Mouse (Mus musculus) adrenal gland, adult 8-10 months (tissue): Measurements from ENCODE around the gene Fbxw21. TPM values are rescaled to one million over a fixed set of nuclear protein-coding genes. Genes with fewer than 3 reads are reported as not detected.
A peak's percentile ranks its signal among the peaks of the same experiment; 100 is the strongest.

Experiments used
- DNase-seq: peaks from one replicate; pipeline ENCODE4 v3.0.0; 2022
- total RNA-seq, 4 experiments: library from RNA; stranded (reverse); gene quantifications; 2 replicates each; pipeline ENCODE4 v1.2.4; 2022

The Fbxw21 gene
- total RNA-seq, 4 experiments from 2014 or later: not detected

DNA sequence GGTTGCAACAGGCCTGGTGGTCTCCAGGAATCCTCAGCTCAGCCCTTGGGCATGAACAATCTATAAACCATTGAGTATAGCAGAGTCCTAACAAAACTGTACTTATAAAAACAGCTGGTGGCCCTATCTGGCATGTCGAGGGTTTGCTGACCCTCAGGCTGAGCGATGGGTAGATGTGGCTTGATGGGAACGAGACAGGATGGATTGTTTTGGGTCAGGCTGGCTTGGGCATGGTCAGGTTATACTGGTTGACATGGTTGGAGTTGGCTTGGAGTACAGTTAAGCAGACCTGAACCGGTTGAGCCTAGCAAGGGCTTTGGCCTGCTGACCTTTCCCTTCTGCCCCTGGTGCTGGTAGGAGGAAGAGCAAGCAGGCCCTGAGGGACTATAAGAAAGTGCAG, 50.7 kb downstream of the Fbxw21 start:
- DNase-seq: peak; percentile 1

DNA sequence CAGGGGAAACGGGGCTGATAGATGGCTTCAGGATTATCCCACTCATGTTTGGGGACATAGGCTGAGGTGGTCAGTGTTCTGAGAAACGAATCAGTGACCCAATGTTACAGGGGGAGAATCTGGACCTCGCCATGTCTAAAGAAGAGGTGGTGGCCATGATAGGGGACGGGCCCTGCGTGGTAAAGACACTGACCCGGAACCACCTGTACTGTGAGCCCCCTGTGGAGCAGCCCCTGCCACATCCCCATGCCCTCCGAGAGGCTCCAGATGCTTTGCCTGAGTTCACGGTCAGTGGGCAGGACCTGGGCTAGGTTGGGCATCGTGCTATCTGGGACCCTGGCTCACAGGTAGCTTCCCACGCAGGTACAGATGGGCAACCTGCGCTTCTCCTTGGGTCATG, 51.6 kb downstream of the Fbxw21 start:
- DNase-seq: no peak

DNA sequence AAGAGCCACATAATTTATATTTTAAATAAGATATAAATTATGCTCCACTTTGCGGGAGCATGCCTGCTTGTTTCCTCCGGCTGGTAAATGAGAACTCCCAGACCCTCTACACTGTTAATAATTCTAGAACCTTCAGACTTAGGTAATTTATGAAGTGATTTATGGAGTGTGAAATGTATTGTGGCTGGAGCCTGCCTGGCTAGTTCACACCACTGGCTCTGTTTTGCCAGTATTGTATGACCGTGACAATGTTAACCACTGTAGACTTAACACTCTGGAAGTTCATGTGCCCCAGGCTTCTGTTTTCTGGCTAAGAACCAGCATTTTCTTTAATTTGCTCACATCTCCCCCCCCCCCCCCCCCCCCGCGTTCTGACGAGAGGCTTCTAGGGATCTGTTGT, 54.5 kb downstream of the Fbxw21 start:
- no peak for DNase-seq

DNA sequence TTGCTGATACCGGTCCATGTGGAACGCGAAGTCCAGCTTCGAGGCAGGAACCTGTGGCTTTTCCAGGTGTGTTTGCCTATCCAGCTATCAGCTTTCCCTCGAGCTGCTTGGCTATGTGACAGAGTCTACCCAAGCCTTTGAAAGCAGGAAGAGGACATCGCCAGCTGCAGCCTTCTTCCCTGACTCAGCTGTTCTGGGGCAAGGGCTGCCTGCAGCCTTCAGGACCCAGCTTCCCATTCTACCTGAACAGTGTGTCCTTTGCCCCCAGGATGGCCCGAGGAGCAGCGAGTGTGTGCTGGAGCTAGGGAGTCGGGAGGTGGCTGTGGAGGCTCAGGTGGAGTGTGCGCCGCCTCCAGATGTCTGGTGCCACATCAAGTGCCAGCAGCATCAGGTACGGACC, 56.2 kb downstream of the Fbxw21 start:
- no peak for DNase-seq

DNA sequence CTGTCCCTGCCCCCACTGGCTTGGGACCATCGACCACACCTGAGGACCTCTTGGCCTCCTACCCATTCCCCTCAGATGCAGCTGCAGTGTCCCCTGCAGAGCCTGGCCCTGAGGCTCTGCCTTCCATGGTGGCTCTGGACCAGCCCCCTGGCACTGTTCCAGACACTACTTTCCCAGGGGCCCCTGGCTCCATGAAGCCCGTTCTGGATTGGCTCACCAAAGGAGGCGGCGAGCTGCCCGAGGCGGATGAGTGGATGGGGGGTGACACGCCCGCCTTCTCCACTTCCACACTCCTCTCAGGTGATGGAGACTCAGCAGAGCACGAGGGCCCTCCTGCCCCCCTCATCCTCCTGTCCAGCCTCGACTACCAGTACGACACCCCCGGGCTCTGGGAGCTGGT, 56.8 kb downstream of the Fbxw21 start:
- no peak for DNase-seq

- no peak for DNase-seq
Measured at GRCm38 (mm10) chr9:109104083-109104482, 57.8 kb downstream of the Fbxw21 start.

GRCm38 (mm10) chr9:109103250-109103649, 58.6 kb downstream of the Fbxw21 start:
- peak; percentile 95 for DNase-seq

- no peak for DNase-seq
Measured at GRCm38 (mm10) chr9:109102541-109102940, 59.3 kb downstream of the Fbxw21 start.

DNA sequence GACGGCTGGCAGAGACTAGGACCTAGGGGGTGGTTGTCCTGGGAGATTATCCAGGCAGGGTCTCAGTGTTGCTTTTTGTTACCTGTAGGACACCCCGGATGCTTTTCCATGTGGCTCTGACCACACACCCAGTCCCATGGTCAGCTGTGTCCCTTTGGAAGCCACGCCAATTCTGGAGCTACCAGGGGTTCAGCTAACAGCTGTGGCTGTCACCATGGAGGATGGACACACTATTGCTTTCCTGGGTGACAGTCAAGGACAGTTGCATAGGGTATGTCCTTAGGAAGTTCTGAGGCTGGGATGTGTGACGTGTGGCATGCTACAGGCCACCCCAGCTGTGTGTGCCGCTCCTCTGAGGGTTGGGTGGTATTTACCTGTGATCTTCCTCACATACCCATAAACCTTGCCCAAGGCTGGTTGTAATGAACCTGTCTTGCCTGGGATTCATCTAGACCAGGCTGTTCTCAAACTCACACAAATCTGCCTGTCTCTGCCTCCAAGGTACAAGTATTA, 59.9 kb downstream of the Fbxw21 start:
- DNase-seq: no peak

DNA sequence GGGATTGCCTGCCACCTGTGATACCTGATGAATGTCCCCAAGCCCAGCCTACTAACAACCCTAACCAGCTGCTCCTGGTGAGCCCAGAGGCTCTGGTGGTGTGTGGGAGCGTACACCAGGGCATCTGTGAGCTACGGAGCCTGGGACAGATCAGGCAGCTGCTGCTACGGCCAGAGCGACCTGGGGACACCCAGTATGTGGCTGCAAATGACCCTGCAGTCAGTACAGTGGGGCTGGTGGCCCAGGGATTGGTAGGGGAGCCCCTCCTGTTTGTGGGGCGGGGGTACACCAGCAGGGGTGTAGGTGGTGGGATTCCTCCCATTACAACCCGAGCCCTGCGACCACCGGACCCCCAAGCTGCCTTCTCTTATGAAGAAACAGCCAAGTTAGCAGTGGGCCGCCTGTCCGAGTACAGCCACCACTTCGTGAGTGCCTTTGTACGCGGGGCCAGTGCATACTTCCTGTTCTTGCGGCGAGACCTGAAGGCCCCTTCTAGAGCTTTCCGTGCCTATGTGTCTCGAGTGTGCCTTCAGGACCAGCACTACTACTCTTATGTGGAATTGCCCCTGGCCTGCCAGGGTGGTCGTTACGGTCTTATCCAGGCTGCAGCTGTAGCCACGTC, 61.4 kb downstream of the Fbxw21 start:
- no peak for DNase-seq

DNA sequence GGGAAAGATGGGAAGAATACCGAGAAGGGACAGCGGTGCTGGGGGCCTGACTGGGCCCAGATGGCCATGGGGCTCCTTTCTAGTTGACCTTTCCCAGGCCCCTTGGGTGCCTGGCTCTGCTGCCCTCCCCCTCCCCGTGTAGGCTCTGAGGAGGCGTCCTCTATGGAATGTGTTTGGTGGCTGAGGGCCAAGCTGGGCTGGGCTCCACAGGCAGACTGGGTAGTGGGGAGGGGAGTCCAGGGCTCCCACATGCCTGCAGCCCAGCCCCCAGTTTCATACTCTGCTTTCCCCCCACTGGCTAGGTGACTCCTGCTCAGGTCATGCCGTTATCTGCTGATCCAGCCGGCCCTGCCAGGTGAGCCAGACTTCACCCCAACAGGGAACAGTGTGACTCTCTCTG, 62.9 kb downstream of the Fbxw21 start:
- DNase-seq: peak; percentile 70

- no peak for DNase-seq
Measured at GRCm38 (mm10) chr9:109098366-109098765, 63.5 kb downstream of the Fbxw21 start.

DNA sequence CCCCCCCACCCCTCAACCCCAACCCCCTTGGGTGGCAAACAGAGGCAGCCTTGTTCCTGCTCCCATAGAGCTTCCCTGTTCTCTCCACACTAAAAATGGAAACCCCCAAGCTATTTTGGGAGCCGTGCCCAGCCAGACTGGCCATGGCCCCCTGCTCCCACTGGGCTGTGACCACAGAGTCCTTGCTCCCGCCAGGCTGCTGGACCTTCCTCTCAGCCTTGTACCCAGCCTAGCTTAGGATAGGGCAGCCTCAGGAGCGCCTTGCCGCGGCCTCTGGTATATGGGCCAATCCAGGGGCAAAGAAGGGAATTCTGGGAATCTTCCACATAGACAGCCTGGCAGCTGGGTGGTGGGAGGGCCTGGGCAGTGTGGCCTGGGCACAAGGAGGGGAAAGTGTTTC, 64.0 kb downstream of the Fbxw21 start:
- DNase-seq: peak; percentile 83

DNA sequence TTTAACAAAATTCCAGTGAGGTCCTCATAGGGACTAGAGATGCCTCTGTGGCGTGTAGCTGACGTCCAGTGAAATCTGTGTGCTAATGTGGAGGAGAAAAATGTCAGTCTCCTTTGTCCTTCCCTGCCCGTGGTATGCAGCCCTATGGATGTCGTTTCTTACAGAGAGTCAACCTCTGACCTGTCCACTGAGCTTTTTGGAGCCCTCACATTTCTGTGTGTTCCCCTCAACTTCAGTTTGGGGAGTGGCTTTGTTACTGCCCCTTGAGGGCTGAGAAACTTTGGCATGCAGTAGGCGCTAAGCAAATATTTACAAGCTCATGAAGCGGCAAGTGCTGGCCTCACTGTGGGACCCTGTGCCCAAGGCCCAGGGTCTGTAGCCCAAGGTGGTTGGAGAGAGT, 64.5 kb downstream of the Fbxw21 start:
- DNase-seq: no peak

DNA sequence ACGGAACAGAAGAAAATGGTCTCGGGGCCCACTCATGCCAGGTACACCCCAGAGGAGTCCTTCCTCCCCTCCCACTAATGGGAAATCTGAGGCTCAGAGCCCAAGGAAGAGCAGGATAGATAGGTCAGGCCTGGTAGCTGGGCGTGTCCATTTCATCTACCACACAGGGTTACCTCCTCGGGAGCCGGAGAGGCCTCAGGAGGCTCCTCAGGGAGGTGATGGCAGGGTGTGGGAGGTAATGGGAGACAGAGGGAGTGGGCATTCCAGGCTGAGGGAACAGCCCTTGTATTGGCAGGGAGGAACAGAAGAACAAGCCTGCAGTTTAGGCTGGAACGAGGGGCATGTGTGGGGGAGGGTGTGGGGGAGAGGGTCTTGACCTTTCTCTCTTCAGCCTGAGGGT, 65.0 kb downstream of the Fbxw21 start:
- DNase-seq: no peak

DNA sequence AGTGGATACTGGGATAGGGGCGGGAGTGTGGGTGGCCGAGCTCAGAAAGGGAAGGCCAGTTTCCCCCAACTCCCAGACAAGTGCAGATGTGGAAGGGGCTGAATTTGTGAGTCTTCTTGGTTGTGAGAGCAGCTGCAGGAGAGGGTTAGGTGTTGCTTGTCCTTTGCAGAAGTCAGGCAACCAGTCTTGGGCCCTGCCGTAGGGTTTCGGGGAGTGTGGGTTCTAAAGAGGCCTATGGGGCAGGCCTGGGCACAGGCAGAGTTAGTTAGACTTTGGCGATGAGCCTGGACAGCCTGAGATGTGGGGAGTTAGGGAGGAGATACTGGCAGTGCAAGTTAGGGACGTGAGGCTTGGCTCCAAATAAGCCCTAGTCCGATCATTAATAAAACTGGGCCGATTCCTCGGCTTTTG, 65.6 kb downstream of the Fbxw21 start:
- DNase-seq: no peak

DNA sequence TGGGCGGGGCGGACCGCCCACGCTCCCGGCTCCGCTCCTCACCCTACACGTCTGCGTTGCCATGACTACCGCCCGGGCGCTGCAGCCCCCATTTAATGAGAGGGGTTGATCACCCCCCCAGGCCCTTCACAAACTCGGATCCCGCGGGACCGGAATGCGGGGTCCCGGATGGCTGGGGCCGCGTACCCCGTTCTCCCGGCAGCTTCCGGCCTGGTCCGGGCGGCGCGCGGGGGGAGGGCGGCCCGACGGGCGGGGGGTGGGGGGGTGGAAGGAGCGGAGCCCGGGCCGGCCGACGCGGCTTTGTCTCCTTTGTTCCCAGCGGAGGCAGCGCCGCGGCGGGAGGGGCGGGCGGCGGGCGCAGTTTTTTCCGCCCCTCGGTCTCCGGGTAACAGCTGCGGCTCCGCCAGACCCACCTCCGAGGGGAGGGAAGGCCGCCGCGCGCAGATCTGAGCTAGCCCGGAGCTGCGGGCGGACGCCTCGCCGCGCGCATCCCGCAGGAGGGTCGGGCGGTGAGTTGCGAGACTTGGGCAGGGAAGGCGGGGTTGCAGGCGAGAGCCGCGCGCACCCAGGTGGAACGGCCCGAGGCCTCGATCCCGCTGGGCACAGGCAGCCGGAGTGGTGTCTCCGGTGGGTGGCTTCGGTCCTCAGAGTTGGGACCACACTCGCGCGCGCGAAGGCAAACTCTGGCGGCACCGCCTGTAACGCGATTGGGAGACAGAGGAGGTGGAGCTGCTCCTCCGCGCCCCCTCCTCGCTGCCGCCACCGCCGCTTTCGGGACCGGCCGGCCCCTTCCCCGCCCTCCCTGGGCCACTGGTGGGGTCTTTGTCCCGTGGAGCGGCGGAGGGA, 66.5 kb downstream of the Fbxw21 start, which contains the start of gene Plxnb1:
Gene Plxnb1, plus strand, starts transcription at position 253 of the 846 bp plus-strand sequence.
- DNase-seq: peak; percentile 69

DNA sequence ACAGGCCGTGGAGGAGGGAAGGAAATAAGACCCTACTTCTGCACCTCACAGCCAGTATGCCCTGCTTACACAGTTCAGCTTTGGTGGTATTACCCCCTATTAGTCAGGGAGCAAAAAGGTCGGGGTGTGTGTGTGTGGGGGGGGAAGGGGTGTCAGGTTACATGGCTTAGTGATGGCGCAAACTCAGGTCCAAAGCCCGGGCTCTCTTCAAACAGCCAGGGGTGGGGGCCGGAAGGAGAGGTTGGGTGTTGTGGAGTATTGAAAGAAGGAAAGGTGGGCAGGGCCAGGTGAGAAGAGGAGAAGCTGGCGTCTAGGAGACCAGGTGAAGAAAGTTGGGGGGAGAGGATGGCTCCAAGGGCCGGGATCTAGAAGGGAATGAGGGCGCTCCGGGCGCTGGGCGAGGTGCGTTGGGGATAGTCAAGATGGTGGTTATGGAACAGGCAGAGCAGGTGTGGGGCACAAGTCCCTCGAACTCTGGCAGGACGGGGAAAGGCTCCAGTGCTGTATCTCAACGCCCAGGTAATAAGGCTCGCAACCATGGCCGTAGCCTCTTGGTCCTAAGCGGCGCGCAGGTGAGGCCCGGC, 67.2 kb downstream of the Fbxw21 start:
- no peak for DNase-seq

DNA sequence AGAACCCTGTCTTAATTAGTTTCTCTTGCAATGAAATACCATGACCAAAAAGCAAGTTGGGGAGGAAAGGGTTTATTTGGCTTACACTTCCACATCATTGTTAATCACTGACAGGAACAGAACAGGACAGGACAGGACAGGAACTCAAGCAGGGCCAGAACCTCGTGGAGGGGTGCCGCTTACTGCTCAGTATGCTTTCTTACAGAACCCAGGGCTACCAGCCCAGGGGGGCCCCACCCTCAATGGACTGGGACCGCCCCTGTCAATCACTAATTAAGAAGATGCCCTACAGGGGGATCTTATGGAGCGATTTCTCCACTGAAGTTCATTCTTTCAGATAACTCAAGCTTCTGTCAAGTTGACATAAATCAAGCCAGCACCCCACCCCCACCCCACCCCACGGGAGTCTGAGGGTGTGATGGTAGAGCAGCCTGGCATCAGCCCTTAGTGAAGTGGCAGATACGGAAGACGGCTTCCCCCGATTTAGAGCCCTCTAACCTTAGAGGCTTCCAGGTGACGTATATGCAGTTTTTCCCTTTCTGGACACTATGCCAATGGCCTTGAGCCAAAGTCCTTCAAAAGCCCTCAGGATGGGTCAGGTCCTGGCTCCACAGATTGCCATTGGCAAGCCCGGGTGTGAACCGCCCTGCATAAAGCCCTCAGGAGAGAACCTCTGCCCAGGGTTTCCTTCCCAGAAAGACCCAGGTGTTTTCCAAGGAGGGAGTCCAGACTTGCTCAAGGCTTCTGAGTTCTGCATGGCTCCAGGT, 67.9 kb downstream of the Fbxw21 start:
- DNase-seq: no peak

DNA sequence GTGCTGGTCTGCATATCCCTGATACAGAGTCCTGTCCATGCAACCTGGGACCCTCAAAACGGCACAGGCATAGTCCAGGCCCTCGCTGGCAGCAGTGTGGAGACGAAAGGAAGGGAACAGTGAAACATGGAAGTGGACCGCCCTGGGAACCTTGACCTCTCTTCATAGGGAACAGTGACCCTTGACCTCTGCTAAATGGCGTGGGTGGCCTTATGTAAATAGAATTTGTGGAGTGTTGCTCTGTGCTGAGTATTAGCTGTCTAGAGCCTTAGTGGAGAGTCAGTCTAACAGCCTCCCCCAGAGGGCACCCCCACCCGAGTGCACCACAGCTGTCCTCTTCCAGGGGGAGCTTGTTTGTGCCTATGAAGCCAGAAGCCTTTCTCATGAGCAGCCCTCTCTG, 69.0 kb downstream of the Fbxw21 start:
- no peak for DNase-seq

DNA sequence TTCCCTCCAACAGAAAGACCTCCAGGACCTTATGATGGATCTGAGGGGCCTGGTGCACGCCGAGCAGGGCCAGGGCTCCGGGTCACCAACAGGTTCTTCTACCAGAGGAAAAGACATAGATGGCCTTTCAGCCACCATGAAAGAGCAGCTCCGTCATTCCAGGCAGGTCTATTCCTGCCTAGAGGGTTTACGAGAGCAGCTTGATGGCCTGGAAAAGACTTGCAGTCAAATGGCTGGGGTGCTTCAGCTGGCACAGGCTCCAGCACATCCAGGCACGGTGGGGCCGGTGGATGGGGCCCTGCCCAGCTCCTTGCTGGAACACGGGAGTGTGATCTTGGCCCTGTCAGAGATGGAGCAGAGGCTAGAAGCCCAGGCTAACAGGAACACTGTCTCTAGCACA, 70.0 kb downstream of the Fbxw21 start:
- no peak for DNase-seq

DNA sequence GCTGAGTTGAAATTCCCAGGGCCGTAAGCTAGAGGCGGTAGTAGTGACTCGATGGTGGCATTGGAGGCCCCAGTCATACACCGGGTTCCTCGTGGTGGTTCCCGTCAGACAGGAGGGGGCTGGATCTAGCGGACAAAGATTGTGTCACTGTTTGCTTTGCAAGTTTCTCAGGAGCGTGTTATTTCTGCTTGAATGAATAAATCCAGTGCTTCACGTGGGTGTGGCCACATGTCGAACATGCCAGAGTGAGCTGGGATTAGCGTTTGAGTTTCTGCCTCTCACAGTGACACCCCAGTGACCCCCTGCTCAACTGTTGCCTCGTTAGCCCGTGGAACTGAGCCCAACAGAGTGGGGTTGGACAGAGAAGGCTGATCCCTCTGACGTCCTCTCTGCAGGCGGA, 71.4 kb downstream of the Fbxw21 start:
- DNase-seq: no peak
